Mouse (Mus musculus) urinary bladder, postnatal 0 days (tissue): ENCODE measurements around the gene Atp2a2. TPM values are rescaled to one million over a fixed set of nuclear protein-coding genes. Genes with fewer than 3 reads are reported as not detected.

Source experiments
- polyA plus RNA-seq: library from polyadenylated mRNA; unstranded; fragments of >200 nt; fragmentation: Nextera tagmentation; extraction: Ambion mirVana; gene quantifications from 2 replicates; pipeline ENCODE4 v1.2.1, GENCODE M21; 2015

Atp2a2 gene
- polyA plus RNA-seq = 83.6 and 86.4 TPM in 2 replicates

DNA sequence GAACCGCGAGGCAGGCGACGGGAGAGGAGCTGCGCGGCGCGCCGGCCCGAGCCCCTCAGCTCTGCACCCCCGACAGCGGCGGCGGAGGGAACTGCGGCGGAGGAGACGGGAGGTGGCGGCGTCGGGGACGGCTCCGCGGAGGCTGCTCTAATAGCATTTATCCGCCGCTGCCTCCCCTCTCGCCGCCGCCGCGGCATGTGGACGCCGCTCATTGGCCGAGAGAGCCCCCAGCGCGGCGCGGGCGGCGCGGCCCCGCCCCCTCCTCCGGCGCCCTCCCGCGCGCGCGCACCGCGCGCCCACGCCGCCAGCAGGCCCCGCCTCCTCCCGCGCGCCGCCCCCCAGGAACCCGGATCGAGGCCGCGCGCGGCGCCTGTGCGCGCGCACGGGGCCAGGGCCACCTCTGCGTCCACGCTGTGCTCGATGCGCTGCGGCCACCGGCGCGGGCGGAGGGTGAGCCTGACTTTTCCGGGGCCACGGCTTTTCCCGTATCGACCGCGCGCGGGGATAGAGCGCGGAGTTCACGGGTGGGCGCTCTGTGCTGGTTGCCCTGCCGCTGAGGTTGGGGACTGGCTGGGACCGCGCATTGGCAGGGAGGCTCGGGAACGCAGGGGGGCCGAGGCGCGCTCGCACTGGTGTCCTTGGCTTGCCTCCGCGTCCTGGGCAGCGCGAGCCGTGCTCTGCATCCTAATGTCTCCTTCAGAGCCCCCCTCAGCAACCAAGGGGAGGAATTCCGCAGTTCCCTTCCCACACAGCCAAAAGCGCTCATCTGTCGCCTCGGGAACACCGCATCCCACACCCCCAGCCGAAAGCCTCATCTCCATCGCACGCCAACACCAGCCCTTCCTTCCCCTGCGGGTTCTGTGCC is at the start of gene Atp2a2:
Gene Atp2a2, minus strand, starts transcription at position 149 of the 865 bp plus-strand sequence.

DNA sequence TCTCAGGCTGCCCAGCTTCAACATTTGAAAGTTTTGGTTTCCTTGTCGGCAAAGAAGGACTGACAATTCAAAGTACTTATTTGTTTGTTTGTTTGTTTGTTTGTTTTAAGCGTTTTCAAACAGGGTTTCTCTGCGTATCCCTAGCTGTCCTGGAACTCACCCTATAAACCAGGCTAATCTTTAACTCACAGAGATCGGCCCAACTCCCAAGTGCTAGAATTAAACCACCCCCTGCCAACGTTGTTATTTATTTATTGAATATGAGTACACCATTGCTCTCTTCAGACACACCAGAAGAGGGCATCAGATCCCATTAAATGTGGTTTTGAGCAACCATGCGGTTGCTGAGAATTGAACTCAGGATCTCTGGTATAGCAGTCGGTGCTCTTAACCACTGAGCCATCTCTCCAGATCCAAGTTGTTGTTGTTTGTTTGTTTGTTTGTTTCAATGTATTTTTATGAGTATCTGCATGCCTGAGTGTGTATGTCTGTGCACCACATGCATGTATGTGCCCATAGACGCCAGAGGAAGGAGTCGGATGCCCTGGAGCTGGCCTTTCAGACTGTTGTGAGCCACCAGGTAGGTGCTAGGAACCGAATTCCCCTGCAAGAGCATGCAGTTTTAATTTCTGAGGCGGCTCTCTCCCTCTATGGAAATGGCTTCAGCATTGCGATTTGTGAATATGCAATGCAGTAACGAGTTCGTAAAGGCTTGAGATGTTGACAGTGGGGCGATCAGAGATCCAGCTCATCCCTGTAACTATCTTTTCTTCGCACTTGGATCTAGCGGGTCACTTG is 80.6 kb downstream of the Atp2a2 start, which contains the start of gene Anapc7:
Gene Anapc7, plus strand, starts transcription at position 423 of the 798 bp plus-strand sequence.

Other genes with a start within 250 kb of the Atp2a2 start
- 3.7 and 4.0 TPM in 2 replicates for gene Tctn1, start 237.8 kb downstream of the Atp2a2 start, polyA plus RNA-seq
- gene Pptc7, start 217.9 kb downstream of the Atp2a2 start, polyA plus RNA-seq = 7.2 and 7.7 TPM in 2 replicates
- 4.2 and 4.7 TPM in 2 replicates for gene Rad9b, start 148.0 kb downstream of the Atp2a2 start, polyA plus RNA-seq
- 232 and 251 TPM in 2 replicates for gene Vps29, start 147.9 kb downstream of the Atp2a2 start, polyA plus RNA-seq
- 33.9 and 36.5 TPM in 2 replicates for gene Gpn3, start 130.3 kb downstream of the Atp2a2 start, polyA plus RNA-seq
- gene Fam216a, start 129.9 kb downstream of the Atp2a2 start, polyA plus RNA-seq = 21.3 and 24.0 TPM in 2 replicates
- 110 and 122 TPM in 2 replicates for gene Arpc3, start 110.3 kb downstream of the Atp2a2 start, polyA plus RNA-seq
- gene Anapc7, start 80.5 kb downstream of the Atp2a2 start, polyA plus RNA-seq = 23.5 and 27.9 TPM in 2 replicates
- 19.3 and 21.8 TPM in 2 replicates for gene Ift81, start 112.3 kb upstream of the Atp2a2 start, polyA plus RNA-seq
- gene P2rx7, start 141.7 kb upstream of the Atp2a2 start, polyA plus RNA-seq = 4.2 and 5.2 TPM in 2 replicates
- 27.4 and 30.4 TPM in 2 replicates for gene P2rx4, start 205.3 kb upstream of the Atp2a2 start, polyA plus RNA-seq